Mouse (Mus musculus): ENCODE data around the gene Xiap. TPM values are rescaled to one million over a fixed set of nuclear protein-coding genes. Genes with fewer than 3 reads are reported as not detected.

Xiap gene
- polyA plus RNA-seq, 1 experiment from 2014 or later: 15.6 TPM

DNA sequence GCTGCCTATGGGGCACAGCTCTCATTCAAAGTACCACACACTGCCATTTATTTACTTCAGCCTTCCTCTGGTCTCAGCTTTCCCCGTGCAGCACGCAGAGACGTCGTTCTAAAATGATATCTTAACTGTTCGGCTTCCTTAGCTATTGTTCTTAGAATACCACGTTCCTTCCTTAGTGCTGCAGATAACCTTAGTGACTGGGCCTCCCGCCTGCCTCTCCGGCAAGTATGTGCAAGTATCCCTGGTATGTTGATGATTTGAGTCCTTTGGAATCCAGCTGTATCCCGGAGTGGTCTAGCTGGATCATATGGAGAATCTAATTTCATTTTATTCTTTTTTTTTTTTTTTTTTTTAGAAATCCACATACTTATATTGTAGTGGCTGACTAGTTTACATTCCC is 80.4 kb downstream of the Xiap start:
- ATAC-seq (replicated peaks; ENCODE audit: low FRiP score, low read depth): no peak
- Histone ChIP-seq H3K4me2 (ENCODE audit: low read length) (no peak overlapping the region), H3K9ac (ENCODE audit: low read depth, low read length) (no peak overlapping the region), H3K27me3 (ENCODE audit: insufficient read depth, low read length) (no peaks in the 10 kb centered on the region), H3K4me3 (replicated peaks; ENCODE audit: low read depth, low read length) (no peak overlapping the region), H3K4me1 (replicated peaks; ENCODE audit: insufficient read depth, low read length) (no peaks in the 10 kb centered on the region), H3K27ac (no peak overlapping the region), H3K9me3 (replicated peaks; ENCODE audit: low read length) (no peaks in the 10 kb centered on the region), H3K36me3 (ENCODE audit: insufficient read depth, low read length) (no peaks in the 10 kb centered on the region)
- WGBS: 58% methylated on average over 9 of the region's 9 CpGs
- DNase-seq (ENCODE audit: low spot score): peak; percentile 59
- no peak for TF ChIP-seq CTCF (IDR thresholded peaks at IDR 0.05; ENCODE audit: low read depth)

DNA sequence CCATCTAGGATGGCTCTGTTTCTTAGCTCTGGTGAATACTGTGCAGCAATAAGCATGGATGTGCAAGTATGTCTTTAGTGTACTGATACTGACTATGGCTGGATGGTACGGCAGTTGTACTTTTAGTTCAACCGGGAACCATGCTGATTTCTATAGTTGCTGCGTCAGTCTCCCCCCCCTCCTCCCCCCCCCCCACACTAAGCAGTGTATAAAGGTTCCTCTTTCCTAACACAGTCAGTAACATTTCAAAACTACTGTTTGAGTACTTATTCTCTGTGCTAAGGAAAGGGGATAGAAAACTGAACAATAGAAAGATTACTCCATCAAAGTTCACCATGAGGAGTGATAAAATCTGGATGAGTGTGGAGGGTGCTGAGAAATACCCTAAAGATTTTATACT is 83.1 kb downstream of the Xiap start:
- TF ChIP-seq CTCF (IDR thresholded peaks at IDR 0.05; ENCODE audit: low read depth): no peak
- no peak for ATAC-seq (replicated peaks; ENCODE audit: low FRiP score, low read depth)
- DNase-seq (ENCODE audit: low spot score): no peak
- H3K27ac ChIP-seq: no peak overlapping the region
- H3K4me2 ChIP-seq (ENCODE audit: low read length): no peak overlapping the region
- H3K9me3 ChIP-seq (replicated peaks; ENCODE audit: low read length): no peaks in the 10 kb centered on the region
- 84% methylated on average over 3 of the region's 3 CpGs for WGBS
- no peaks in the 10 kb centered on the region for H3K4me1 ChIP-seq (replicated peaks; ENCODE audit: insufficient read depth, low read length)
- no peaks in the 10 kb centered on the region for H3K27me3 ChIP-seq (ENCODE audit: insufficient read depth, low read length)
- H3K36me3 ChIP-seq (ENCODE audit: insufficient read depth, low read length): no peaks in the 10 kb centered on the region
- no peak overlapping the region for H3K9ac ChIP-seq (ENCODE audit: low read depth, low read length)
- no peak overlapping the region for H3K4me3 ChIP-seq (replicated peaks; ENCODE audit: low read depth, low read length)

DNA sequence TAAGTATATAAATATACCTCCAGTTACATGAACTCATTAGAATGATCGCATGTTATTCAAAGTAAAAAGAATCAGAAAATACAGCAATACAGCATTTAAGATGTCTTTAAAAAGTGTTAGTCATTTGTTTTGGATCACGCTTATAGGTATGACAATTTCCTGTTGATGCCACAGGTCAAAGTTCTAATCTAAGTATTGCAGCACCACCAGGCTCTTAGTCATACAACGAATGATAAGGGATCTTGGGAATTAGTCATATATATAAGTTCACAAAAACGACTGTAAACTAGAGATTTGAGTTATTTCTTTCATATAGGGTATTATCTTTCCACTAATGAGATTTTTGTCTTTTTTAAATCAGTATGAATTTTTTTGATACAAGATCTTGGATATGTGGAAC is 84.5 kb downstream of the Xiap start:
- ATAC-seq (replicated peaks; ENCODE audit: low FRiP score, low read depth): no peak
- no peak overlapping the region for H3K9ac ChIP-seq (ENCODE audit: low read depth, low read length)
- WGBS: 75% methylated on average over 4 of the region's 4 CpGs
- no peak for TF ChIP-seq CTCF (IDR thresholded peaks at IDR 0.05; ENCODE audit: low read depth)
- no peak overlapping the region for H3K4me3 ChIP-seq (replicated peaks; ENCODE audit: low read depth, low read length)
- H3K4me1 ChIP-seq (replicated peaks; ENCODE audit: insufficient read depth, low read length): no peaks in the 10 kb centered on the region
- H3K27me3 ChIP-seq (ENCODE audit: insufficient read depth, low read length): no peaks in the 10 kb centered on the region
- no peak overlapping the region for H3K4me2 ChIP-seq (ENCODE audit: low read length)
- H3K9me3 ChIP-seq (replicated peaks; ENCODE audit: low read length): no peaks in the 10 kb centered on the region
- no peak for DNase-seq (ENCODE audit: low spot score)
- no peaks in the 10 kb centered on the region for H3K36me3 ChIP-seq (ENCODE audit: insufficient read depth, low read length)
- H3K27ac ChIP-seq: no peak overlapping the region

DNA sequence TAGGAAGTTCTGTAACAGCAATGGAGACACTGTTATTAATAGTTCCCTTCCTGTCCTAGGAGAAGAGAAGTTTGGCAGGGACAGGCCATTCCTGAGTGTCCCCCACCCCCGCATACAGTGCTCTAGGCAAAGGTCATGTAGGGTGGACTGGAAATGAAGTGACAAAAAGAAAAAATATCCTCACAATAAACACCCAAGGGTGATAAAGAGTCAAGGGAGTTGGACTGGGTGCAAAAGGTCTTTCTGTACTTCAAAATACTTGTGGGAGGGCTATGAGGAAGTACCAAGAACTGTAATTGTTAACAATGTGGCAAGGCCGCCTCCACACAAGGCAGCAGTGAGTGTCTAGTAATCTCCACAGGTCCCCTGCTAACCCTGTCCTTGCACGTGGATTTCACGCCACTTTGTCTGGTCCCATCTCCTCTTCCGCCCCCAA is 88.6 kb downstream of the Xiap start:
- Histone ChIP-seq H3K4me2 (ENCODE audit: low read length) (peak overlapping the region; percentile 47; the same call in 1 of the 2 replicates), H3K36me3 (ENCODE audit: insufficient read depth, low read length) (no peaks in the 10 kb centered on the region), H3K9ac (ENCODE audit: low read depth, low read length) (no peak overlapping the region), H3K4me3 (replicated peaks; ENCODE audit: low read depth, low read length) (no peak overlapping the region), H3K27ac (peak overlapping the region; percentile 90), H3K4me1 (replicated peaks; ENCODE audit: insufficient read depth, low read length) (no peaks in the 10 kb centered on the region), H3K27me3 (ENCODE audit: insufficient read depth, low read length) (no peaks in the 10 kb centered on the region), H3K9me3 (replicated peaks; ENCODE audit: low read length) (no peaks in the 10 kb centered on the region)
- ATAC-seq (replicated peaks; ENCODE audit: low FRiP score, low read depth) (no peak), DNase-seq (ENCODE audit: low spot score) (peak; percentile 50)
- TF ChIP-seq CTCF (IDR thresholded peaks at IDR 0.05; ENCODE audit: low read depth): no peak
- WGBS: 49% methylated on average over 5 of the region's 5 CpGs

DNA sequence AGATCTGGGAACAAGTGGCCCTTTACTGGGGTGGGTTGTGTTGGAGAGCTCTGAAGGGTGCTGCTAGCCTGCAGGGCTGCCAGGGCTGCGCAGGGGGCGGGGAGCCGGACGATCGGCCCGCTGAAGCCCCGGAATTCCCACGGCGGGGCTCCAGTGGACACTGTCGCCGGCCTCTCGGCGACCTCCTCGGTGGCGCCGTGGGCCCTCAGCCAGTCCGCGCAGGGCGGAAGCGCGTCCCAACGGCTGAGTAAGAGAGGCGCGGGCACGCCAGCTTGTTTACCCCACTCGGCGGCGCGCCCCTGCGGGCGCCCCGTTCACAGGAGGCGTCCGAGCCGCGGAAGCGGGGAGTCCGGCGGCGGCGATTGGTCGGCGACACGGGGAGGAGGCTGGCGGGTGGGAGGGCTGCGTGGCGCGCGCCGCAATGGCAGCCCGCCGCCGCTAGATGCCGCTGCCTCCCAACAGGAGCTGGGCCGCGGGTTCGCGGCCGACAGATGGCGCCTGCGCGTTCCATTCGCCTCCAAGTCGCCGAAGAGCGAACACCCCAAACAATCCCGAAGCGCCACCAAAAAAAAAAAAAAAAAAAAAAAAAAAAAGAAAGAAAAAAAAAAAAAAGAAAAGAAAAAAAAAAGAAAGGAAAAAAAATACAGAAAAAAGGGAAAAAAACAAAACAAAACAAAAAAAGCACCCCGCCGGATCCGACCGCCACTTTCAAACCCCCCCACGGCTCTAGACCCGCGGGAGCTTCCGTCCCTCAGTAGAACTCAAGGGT is 89.5 kb downstream of the Xiap start, which contains the start of gene Stag2:
Gene Stag2, plus strand, starts transcription at position 530 of the 769 bp plus-strand sequence.
- Histone ChIP-seq H3K27me3 (ENCODE audit: insufficient read depth, low read length) (no peaks in the 10 kb centered on the region), H3K9ac (ENCODE audit: low read depth, low read length) (peak within 1 kb of the TSS; percentile 98), H3K4me2 (ENCODE audit: low read length) (peak within 1 kb of the TSS; percentile 50), H3K36me3 (ENCODE audit: insufficient read depth, low read length) (no peaks in the 10 kb centered on the region), H3K4me3 (replicated peaks; ENCODE audit: low read depth, low read length) (peak within 1 kb of the TSS; percentile 66), H3K9me3 (replicated peaks; ENCODE audit: low read length) (no peaks in the 10 kb centered on the region), H3K4me1 (replicated peaks; ENCODE audit: insufficient read depth, low read length) (no peaks in the 10 kb centered on the region), H3K27ac (peak within 1 kb of the TSS; percentile 99)
- WGBS: 11% methylated on average over 73 of the region's 76 CpGs
- ATAC-seq (replicated peaks; ENCODE audit: low FRiP score, low read depth): peak; percentile 87
- TF ChIP-seq CTCF (IDR thresholded peaks at IDR 0.05; ENCODE audit: low read depth): peak; percentile 74
- DNase-seq (ENCODE audit: low spot score): peak; percentile 90

DNA sequence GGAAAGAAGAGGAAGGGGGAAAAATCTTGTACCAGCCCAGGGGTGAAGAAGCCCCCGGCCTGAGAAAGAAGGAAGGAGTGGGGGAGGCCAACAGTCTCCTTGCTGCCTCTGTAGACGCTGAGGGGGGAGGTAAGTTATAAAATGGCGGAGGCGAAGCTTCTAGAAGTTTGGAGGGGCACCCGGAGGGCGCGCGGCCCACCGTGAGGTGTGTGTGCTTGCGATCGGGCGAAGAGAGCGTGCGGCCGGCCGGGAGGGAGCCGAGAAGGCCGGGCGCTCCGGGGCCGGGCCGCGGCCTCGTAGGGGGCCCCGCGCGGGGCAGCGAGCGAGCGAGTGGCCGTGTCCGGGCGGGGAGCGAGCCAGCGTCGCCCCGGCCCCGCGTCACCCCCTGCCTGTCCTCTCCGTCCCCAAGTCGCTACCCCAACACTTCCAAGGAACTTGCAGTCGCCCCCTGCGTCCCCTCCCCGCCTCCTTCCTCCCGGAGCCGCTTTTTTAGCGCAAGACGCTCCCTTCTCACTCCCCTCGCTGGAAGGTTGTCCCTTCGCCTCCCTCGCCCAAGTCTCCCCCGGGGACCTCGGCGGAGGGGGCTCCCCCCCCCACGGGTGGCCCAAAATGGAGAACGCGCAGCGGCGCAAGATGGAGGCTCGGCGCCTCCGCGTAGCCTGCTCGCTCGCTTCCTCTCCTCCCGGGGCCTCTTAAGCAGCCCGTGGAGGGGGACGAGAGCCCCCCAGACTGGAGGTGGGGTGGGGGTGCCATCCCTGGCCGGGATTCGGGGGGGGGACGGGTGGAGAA is 90.3 kb downstream of the Xiap start:
- no peaks in the 10 kb centered on the region for H3K27me3 ChIP-seq (ENCODE audit: insufficient read depth, low read length)
- 42% methylated on average over 36 of the region's 71 CpGs for WGBS
- peak overlapping the region; percentile 99 for H3K27ac ChIP-seq
- no peaks in the 10 kb centered on the region for H3K4me1 ChIP-seq (replicated peaks; ENCODE audit: insufficient read depth, low read length)
- peak overlapping the region; percentile 50 for H3K4me2 ChIP-seq (ENCODE audit: low read length)
- H3K36me3 ChIP-seq (ENCODE audit: insufficient read depth, low read length): no peaks in the 10 kb centered on the region
- H3K9ac ChIP-seq (ENCODE audit: low read depth, low read length): peak overlapping the region; percentile 98
- TF ChIP-seq CTCF (IDR thresholded peaks at IDR 0.05; ENCODE audit: low read depth): no peak
- ATAC-seq (replicated peaks; ENCODE audit: low FRiP score, low read depth): peak; percentile 29
- H3K9me3 ChIP-seq (replicated peaks; ENCODE audit: low read length): no peaks in the 10 kb centered on the region
- peak; percentile 43 for DNase-seq (ENCODE audit: low spot score)
- H3K4me3 ChIP-seq (replicated peaks; ENCODE audit: low read depth, low read length): peak overlapping the region; percentile 66
